Mouse (Mus musculus) stomach, postnatal 0 days (tissue): ENCODE data around the gene Neurog3. TPM values are rescaled to one million over a fixed set of nuclear protein-coding genes. Genes with fewer than 3 reads are reported as not detected.
A peak's percentile ranks its signal among the peaks of the same experiment; 100 is the strongest.

ENCODE experiments used
- ATAC-seq: fragments of 200-750 bp; cut with Nextera tagmentation; 2 replicates; pipeline ENCODE4 v1.8.0; 2017; ENCODE audit not compliant: low FRiP score, low TSS enrichment
- DNase-seq: peaks from one replicate; pipeline ENCODE4 v3.0.0-alpha.2; 2016; ENCODE audit warnings: low spot score
- H3K27ac ChIP-seq: fragments of 300-500 bp; sonication (generic); replicated peaks from 2 replicates; pipeline ENCODE4 v1.5.1; 2014; ENCODE audit warnings: mild to moderate bottlenecking, control low read depth
- H3K27me3 ChIP-seq: fragments of 300-500 bp; sonication (generic); 2 replicates; pipeline ENCODE4 v1.6.1; 2014; ENCODE audit warnings: low read length; ENCODE audit not compliant: control insufficient read depth, insufficient read depth
- H3K36me3 ChIP-seq: fragments of 300-500 bp; sonication (generic); 2 replicates; pipeline ENCODE4 v1.6.1; 2014; ENCODE audit warnings: low read length, mixed read lengths; ENCODE audit not compliant: control insufficient read depth, insufficient read depth
- H3K4me1 ChIP-seq: fragments of 300-500 bp; sonication (generic); replicated peaks from 2 replicates; pipeline ENCODE4 v1.6.1; 2014; ENCODE audit warnings: antibody characterized with exemption; ENCODE audit not compliant: control insufficient read depth, insufficient read depth
- H3K4me2 ChIP-seq: fragments of 300-500 bp; sonication (generic); replicated peaks from 2 replicates; pipeline ENCODE4 v1.6.1; 2014; ENCODE audit warnings: low read depth, mild to moderate bottlenecking, control low read depth, moderate library complexity
- H3K4me3 ChIP-seq: fragments of 300-500 bp; sonication (generic); 2 replicates; pipeline ENCODE4 v1.5.1; 2014; ENCODE audit warnings: low read depth, low read length, control low read depth
- H3K9ac ChIP-seq: fragments of 300-500 bp; sonication (generic); 2 replicates; pipeline ENCODE4 v1.6.1; 2014; ENCODE audit warnings: mild to moderate bottlenecking, low read length, control low read depth, mixed read lengths
- H3K9me3 ChIP-seq: fragments of 300-500 bp; sonication (generic); 2 replicates; pipeline ENCODE4 v1.6.1; 2016; ENCODE audit warnings: low read length; ENCODE audit not compliant: control insufficient read depth
- CTCF ChIP-seq: IDR thresholded peaks from 2 replicates; pipeline ENCODE4 v1.5.1; 2016; ENCODE audit warnings: antibody characterized with exemption, low read depth, mild to moderate bottlenecking, moderate library complexity
- EP300 ChIP-seq: optimal IDR thresholded peaks from 2 replicates; pipeline ENCODE3; 2016; ENCODE audit warnings: antibody characterized with exemption
- WGBS: fragments of 180-500 bp; shearing (Covaris S2); extraction: QIAGEN DNeasy Blood & Tissue Kit; methylation state at CpG from one replicate; pipeline ENCODE4 v1.1.7; 2014; 5-methylcytosine and 5-hydroxymethylcytosine counted together
- polyA plus RNA-seq: library from polyadenylated mRNA; unstranded; fragments of >200 nt; fragmentation: Nextera tagmentation; extraction: Ambion mirVana; gene quantifications from 2 replicates; pipeline ENCODE4 v1.2.1, GENCODE M21; 2015

Neurog3 gene
- polyA plus RNA-seq, 1 experiment from 2014 or later = 1.2 TPM

GRCm38 (mm10) chr10:62174533-62175313 is 41.8 kb downstream of the Neurog3 start:
- Histone ChIP-seq H3K9ac (no peak overlapping the region), H3K9me3 (no peaks in the 10 kb centered on the region), H3K4me2 (no peak overlapping the region), H3K27ac (no peak overlapping the region), H3K36me3 (no peaks in the 10 kb centered on the region), H3K4me3 (no peak overlapping the region), H3K27me3 (no peaks in the 10 kb centered on the region), H3K4me1 (no peaks in the 10 kb centered on the region)
- 58% methylated on average over 15 of the region's 15 CpGs for WGBS
- DNase-seq (no peak), ATAC-seq (no peak)
- TF ChIP-seq CTCF (no peak), EP300 (no peak)

- H3K9ac ChIP-seq = no peak overlapping the region
- no peaks in the 10 kb centered on the region for H3K9me3 ChIP-seq
- TF ChIP-seq CTCF (no peak), EP300 (no peak)
- no peaks in the 10 kb centered on the region for H3K27me3 ChIP-seq
- H3K4me1 ChIP-seq = no peaks in the 10 kb centered on the region
- H3K36me3 ChIP-seq = no peaks in the 10 kb centered on the region
- no peak overlapping the region for H3K27ac ChIP-seq
- H3K4me2 ChIP-seq = no peak overlapping the region
- H3K4me3 ChIP-seq = no peak overlapping the region
- 86% methylated on average over 3 of the region's 3 CpGs for WGBS
- ATAC-seq = no peak
- no peak for DNase-seq
Measured at GRCm38 (mm10) chr10:62179944-62180343, 47.1 kb downstream of the Neurog3 start.

GRCm38 (mm10) chr10:62181701-62182100 is 48.8 kb downstream of the Neurog3 start:
- Histone ChIP-seq H3K4me2 (no peak overlapping the region), H3K9ac (no peak overlapping the region), H3K4me3 (no peak overlapping the region), H3K27ac (no peak overlapping the region), H3K4me1 (no peaks in the 10 kb centered on the region), H3K27me3 (no peaks in the 10 kb centered on the region), H3K36me3 (no peaks in the 10 kb centered on the region), H3K9me3 (no peaks in the 10 kb centered on the region)
- no peak for TF ChIP-seq EP300
- peak; percentile 31 for TF ChIP-seq CTCF
- 53% methylated on average over 3 of the region's 3 CpGs for WGBS
- peak; percentile 15 for DNase-seq
- ATAC-seq = no peak

- no peak overlapping the region for H3K4me3 ChIP-seq
- H3K9me3 ChIP-seq = no peaks in the 10 kb centered on the region
- no peaks in the 10 kb centered on the region for H3K4me1 ChIP-seq
- WGBS = 65% methylated on average over 6 of the region's 6 CpGs
- peak; percentile 2; the same call in 1 of the 2 replicates for ATAC-seq
- no peak for DNase-seq
- no peak overlapping the region for H3K27ac ChIP-seq
- H3K9ac ChIP-seq = no peak overlapping the region
- TF ChIP-seq CTCF (no peak), EP300 (no peak)
- H3K4me2 ChIP-seq = no peak overlapping the region
- H3K27me3 ChIP-seq = no peaks in the 10 kb centered on the region
- H3K36me3 ChIP-seq = no peaks in the 10 kb centered on the region
Measured at GRCm38 (mm10) chr10:62182471-62183014, 49.7 kb downstream of the Neurog3 start.

- peak; percentile 100 for TF ChIP-seq CTCF
- TF ChIP-seq EP300 = no peak
- Histone ChIP-seq H3K27me3 (no peaks in the 10 kb centered on the region), H3K27ac (no peak overlapping the region), H3K36me3 (no peaks in the 10 kb centered on the region), H3K4me1 (no peaks in the 10 kb centered on the region), H3K4me3 (no peak overlapping the region), H3K4me2 (no peak overlapping the region), H3K9ac (no peak overlapping the region), H3K9me3 (no peaks in the 10 kb centered on the region)
- WGBS = 2% methylated on average over 10 of the region's 10 CpGs
- DNase-seq (peak; percentile 96), ATAC-seq (peak; percentile 71)
Measured at GRCm38 (mm10) chr10:62183053-62183452, 50.2 kb downstream of the Neurog3 start.

Other genes with a start within 250 kb of the Neurog3 start
- 2.3 and 3.3 TPM in 2 replicates for gene Col13a1, start 154.0 kb upstream of the Neurog3 start, polyA plus RNA-seq
- gene Fam241b, start 10.8 kb downstream of the Neurog3 start, polyA plus RNA-seq = 30.6 and 33.4 TPM in 2 replicates
- gene Tspan15, start 98.2 kb downstream of the Neurog3 start, polyA plus RNA-seq = 97.4 and 112 TPM in 2 replicates
- 1.3 and 1.6 TPM in 2 replicates for gene Tacr2, start 119.3 kb downstream of the Neurog3 start, polyA plus RNA-seq
- gene Hk1, start 246.8 kb downstream of the Neurog3 start, polyA plus RNA-seq = 35.6 and 36.5 TPM in 2 replicates